Mouse (Mus musculus): Measurements from ENCODE around the gene Fabp6. TPM values are rescaled to one million over a fixed set of nuclear protein-coding genes. Genes with fewer than 3 reads are reported as not detected.

Fabp6 gene
- polyA plus RNA-seq, 1 experiment: 1.6 TPM

GRCm38 (mm10) chr11:43589530-43590072 lies 11.7 kb downstream of the Fabp6 start:
- no peak for DNase-seq (ENCODE audit: low spot score)

DNA sequence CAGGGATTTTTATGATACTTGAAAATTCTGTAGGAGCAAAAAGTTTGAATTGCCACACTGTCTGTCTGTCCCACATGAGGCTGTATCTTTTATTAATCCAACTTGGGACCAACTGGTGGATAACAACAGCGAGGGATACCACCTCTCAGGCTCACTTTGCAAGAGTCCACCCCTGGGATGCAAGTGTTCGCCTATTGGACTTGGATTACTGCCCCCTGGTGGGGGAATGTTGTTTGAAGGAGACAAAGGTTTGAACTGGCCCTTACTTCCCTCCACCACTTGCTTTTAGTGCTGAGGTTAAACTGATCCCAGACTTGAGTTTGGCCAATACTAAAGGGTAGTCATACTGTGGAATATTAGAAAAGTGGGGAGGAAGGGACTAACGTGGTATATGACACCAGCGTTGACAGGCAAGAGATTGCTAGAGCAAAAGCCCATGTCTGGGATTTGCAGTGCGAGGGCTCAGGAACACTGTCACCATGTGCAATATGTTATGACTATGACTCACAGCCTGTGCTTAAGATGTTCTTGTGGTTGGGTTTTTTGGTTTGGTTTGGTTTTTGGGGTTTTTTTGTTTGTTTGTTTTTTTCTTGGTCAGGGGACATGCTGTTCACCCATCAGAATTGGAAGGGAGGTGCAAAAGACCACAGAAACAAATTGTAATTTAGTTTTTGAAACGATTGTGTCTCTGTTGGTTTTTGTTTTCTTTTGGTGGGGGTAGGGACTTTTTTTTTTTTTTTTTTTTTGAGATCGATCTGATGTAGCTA lies 14.8 kb downstream of the Fabp6 start, which contains the start of gene 4933415A04Rik:
Gene 4933415A04Rik (plus strand): TSS at position 717 of the 767 bp plus-strand sequence.
- no peak for DNase-seq (ENCODE audit: low spot score)

- DNase-seq (ENCODE audit: low spot score): no peak
These were observed 15.9 kb downstream of the Fabp6 start for GRCm38 (mm10) chr11:43585211-43586005.

- no peak for DNase-seq (ENCODE audit: low spot score)
These were observed 23.4 kb downstream of the Fabp6 start for GRCm38 (mm10) chr11:43577713-43578478.

DNA sequence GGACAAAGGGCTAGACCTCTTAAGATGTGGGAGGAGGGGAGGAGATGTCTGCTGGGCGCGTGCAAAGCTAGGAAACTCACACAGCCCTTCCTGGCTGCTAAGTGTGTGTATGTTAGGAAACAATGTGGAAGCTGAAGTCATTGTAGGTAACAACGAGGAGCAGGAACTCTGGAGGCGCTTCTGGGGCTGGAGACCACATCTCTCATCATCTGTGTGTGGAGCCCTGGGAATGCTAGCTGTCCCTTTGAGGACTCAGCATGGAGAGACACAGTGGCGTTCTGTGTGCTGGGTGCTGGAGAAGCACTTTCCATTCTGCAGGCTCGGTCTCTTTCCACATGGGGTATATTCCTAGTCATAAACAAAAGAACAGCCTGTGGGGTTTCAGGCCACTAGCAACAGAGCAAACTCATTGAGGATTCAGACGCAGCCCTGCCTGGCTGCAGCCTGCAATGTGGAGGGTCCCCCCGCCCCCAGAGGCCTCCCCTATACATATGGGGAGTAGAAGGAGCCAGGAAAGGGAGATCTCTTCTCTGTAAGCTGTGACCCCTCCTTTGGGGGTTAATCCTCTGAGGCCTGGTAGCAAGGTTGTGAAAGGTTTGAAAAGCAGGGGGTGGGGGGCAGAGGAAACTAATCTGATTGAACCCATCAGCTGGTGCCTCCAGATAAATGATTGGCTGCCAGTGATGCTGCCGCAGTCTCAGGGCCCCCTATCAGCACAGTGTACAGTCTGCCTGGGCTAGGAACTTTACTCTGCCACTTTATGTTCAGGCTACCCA lies 25.8 kb downstream of the Fabp6 start:
- no peak for DNase-seq (ENCODE audit: low spot score)

DNA sequence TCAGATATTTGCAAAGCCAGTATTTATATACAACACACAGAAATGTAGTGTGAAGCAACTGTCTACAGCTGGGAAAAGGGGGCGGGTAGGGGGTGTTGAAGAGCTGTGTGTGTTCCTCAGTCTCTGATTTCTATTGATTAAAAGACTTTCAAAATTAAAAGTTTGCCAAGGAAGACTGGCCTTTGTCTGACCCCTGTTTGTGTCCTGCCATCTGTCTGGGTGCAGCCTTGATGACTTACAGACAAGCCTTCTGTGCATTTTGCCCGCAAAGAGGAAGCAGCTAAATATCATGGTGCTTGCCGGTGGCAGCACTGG lies 26.3 kb downstream of the Fabp6 start:
- DNase-seq (ENCODE audit: low spot score): no peak

GRCm38 (mm10) chr11:43569595-43569994 lies 31.7 kb downstream of the Fabp6 start:
- no peak for DNase-seq (ENCODE audit: low spot score)

GRCm38 (mm10) chr11:43569188-43569587 lies 32.2 kb downstream of the Fabp6 start:
- no peak for DNase-seq (ENCODE audit: low spot score)

- DNase-seq (ENCODE audit: low spot score): no peak
These were observed 33.1 kb downstream of the Fabp6 start for GRCm38 (mm10) chr11:43568263-43568662.

DNA sequence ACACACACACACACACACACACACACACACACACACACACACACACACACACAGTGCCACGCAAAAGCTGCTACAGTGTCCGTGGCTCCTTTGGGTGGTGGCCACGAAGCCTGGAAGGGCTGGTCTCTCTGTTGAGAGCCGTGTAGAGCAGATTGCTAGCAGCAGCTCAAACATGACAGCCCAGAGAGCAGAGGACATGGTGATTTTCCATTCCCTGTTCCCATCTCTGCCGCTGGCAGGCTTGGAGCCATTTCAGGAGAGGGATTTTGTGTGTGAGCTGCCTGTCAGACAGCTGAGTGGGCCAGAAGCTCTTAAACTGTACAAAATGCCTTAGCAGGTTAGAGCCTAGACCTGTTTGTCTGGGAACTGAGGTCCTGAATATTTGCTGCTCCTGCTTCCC lies 34.6 kb downstream of the Fabp6 start:
- no peak for DNase-seq (ENCODE audit: low spot score)

GRCm38 (mm10) chr11:43565852-43566251 lies 35.5 kb downstream of the Fabp6 start:
- DNase-seq (ENCODE audit: low spot score): no peak

DNA sequence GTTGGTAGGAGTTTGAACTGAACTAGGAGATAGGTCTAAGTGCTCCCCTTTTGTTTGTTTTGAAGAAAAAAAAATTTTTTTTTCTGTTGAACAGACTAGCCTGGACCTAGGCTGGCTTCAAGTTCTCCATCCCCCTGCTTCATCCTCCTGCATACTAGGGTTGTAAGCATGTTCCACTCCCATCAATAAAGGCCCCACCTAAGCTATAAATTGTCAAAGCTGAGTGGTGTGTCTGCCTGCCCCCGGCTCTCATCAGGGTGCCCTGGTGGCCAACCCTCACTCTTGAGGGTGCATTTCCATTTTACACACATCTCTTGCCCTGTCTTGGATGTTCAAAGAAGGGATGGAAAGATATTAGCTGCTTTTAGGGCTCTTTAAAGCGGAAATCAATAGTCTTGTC lies 35.9 kb downstream of the Fabp6 start:
- DNase-seq (ENCODE audit: low spot score): no peak

DNA sequence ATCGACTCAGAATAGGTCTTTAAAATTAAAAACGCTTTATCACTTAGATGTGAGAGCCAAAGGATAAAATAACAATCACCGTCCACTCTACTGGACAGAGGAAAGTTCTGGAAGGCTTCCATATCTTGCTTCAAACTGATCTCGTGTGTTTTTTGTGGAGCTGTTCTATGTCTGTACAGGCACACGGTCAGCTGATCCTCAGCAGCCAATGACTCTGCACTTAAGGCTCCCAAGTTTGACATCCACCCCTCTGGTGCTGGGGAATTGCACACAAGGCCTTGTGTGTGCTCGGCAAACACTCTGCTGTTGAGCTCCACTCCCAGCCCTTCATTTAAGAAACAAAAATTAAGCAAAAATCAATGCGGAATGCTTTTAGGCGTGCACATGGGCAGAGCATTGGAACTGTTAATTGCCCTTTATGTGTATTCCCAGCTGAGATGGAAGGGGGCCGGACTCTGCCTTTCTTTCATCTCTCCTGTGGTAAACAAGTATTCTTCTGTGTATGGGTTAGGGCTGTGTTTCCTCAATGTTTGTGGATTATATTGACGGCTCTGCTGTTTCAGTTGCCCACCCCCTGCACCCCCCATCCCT lies 37.6 kb downstream of the Fabp6 start:
- DNase-seq (ENCODE audit: low spot score): no peak

- DNase-seq (ENCODE audit: low spot score): no peak
These were observed 41.6 kb downstream of the Fabp6 start for GRCm38 (mm10) chr11:43559515-43560292.

- no peak for DNase-seq (ENCODE audit: low spot score)
These were observed 44.8 kb downstream of the Fabp6 start for GRCm38 (mm10) chr11:43556538-43556937.

DNA sequence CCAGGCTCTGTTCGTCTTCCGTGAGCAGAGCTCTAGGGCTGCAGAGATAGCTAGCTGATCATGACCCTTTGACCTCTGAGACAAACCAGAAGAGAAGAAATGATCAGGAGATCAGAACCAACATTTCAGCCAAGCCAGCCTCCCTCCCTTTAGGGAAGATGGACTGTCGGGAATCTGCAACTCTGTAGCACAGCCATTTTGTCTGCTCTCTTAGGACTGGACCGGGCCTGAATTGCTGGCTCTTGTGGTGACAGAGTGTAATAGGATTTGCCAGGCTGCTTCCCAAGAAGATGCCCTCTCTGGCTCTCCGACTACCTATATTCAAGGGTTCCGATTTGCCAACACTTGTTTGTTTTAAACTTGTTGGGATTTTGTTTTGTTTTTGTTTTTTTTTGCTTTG lies 48.7 kb downstream of the Fabp6 start:
- no peak for DNase-seq (ENCODE audit: low spot score)

GRCm38 (mm10) chr11:43551756-43552155 lies 49.6 kb downstream of the Fabp6 start:
- DNase-seq (ENCODE audit: low spot score): no peak

DNA sequence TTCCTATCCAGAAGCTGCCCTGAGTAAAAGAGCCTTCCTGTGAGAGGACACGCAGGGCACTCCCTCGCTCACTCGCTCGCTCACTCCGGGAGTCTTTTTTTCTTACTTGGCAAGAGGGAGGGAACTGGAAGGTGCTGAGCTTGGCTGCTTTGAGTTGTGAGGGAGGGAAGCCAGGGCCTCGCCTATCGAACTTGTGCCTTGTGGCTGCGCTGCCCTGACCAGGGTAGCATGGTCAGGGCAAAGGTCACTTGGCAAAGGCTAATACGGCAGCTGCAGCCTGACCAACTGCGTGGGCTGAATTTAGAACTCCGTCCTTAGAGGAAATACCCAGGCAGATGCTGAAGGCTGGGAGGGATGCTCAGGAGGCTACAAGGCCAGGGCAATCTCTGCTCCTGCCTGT lies 51.6 kb downstream of the Fabp6 start:
- DNase-seq (ENCODE audit: low spot score): no peak

DNA sequence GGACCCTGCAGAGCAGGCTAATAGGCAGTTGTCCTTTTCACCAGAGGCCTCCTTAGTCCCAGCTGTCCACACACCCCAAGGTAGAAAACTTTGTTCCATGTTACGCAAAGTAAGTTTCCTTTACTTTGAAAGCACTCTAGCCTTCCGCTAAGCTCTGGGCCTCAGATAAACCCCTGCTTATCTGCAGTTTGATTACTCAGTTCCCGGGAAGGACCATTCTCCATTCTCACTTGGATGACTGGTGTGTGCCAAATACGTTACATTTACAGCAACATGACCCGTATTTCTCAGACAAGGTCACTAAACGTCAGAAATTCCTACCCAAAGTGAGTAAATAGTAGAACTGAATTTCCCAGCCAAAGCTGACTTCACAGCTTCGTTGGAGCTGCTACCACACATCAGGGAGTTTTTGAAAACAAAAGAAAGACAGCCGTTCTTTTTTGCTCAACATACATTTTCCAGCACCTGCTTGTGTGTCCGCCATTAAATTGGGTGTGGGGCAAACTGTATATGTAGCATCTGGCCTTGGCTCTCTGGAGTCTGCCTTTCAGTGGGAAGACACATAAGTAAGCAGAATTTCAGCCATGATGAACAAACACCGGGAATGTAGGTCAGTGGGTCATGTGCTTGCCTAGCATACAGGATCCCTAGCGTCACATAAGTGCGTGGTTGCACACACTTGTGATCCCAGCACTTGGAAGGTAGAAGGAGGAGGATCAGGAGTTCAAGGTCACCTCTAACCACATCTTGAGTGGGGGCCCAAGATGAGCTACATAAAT lies 52.5 kb downstream of the Fabp6 start:
- no peak for DNase-seq (ENCODE audit: low spot score)
